Mouse (Mus musculus): ENCODE results near the gene Kif27. TPM values are rescaled to one million over a fixed set of nuclear protein-coding genes. Genes with fewer than 3 reads are reported as not detected.

Kif27 gene
- total and polyA plus RNA-seq, 3 experiments = not detected

DNA sequence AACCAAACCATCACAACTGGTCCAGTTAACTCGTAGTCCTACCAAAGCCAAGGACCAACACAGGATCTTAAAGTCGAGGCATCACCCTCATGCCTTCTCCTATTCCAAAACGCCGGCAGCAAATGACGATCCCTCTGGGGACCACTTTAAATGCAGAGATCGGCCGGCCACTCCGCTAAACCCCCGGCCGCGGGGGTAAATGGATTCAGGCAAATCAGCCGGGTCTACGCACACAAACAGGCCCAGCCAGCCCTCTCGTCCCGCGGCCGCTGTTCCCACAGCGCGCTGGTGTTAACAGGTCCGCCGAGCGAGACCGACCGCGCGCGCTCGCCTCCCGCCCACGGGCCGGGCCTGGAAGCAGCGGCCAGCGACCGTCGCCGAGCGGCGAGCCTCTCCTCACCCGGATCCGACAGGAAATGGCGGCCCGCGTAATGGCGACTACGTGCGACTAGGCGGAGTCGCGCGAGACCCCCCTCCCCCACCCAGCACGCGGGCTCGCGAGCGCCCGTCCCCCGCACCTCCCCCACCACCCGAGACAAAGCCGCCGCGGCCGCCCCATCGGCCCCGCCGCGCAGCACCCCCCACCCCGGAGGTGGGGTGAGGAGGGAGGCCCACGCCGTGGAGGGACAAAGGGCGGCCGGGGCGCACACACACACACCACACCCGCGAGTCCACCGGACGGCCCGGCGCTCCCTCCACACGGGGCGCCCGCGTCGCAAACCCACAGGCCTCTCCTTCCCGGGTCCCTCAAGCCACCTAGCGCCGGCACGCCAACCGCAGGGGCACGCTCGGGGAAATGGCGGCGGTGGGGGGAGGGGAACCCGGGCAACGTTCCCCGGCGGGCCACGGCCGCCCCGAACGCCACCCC, 42.4 kb upstream of the Kif27 start:
- in situ Hi-C loops (cut with MboI; ENCODE audit: low pct_ligation_motif_present, low pct_unique_long_range_greater_than_20kb, low sequenced_read_pairs) (no loop called here), dilution Hi-C loops (cut with MboI; ENCODE audit: extremely low pct_ligation_motif_present, extremely low pct_unique_long_range_greater_than_20kb, low sequenced_read_pairs) (no loop called here)
- Histone ChIP-seq H3K4me2 (ENCODE audit: insufficient read depth, low read depth, poor library complexity, severe bottlenecking) (peak overlapping the region; percentile 66; the same call in 1 of the 2 replicates), H3K4me3 (replicated peaks in 1 of 3; ENCODE audit: low read depth in 2 of 3, low read length in 2 of 3, poor library complexity in 1 of 3) (peak overlapping the region; percentile 87 to 96 (median 89)), H3K9me3 (replicated peaks; ENCODE audit: low read length) (no peaks in the 10 kb centered on the region), H3K79me2 (replicated peaks; ENCODE audit: control insufficient read depth, extremely low read depth, insufficient read depth, poor library complexity, severe bottlenecking) (peaks cover 47% of the 10 kb centered on the region), H3K27ac (ENCODE audit: insufficient read depth, low read depth) (peak overlapping the region; percentile 88), H3K9ac (ENCODE audit: insufficient read depth, low read depth) (peak overlapping the region; percentile 91), H3K27me3 (replicated peaks) (no peaks in the 10 kb centered on the region), H3K4me1 (ENCODE audit: control insufficient read depth in 1 of 2, insufficient read depth in 2 of 2) (peaks cover 0 to 24% of the 10 kb centered on the region in 2 experiments; a peak in 2 of 4 replicates), H3K36me3 (replicated peaks in 1 of 2; ENCODE audit: control insufficient read depth in 1 of 2, insufficient read depth in 1 of 2, low read length in 1 of 2) (peaks cover 12 to 33% of the 10 kb centered on the region in 2 experiments)
- TF ChIP-seq UBTF (IDR thresholded peaks at IDR 0.05; ENCODE audit: low read depth, low read length) (no peak), NELFE (IDR thresholded peaks at IDR 0.05; ENCODE audit: low read depth, low read length) (no peak), CHD2 (IDR thresholded peaks at IDR 0.05; ENCODE audit: low read length) (peak; percentile 91), TBP (conservative IDR thresholded peaks at IDR 0.05; ENCODE audit: low read depth, low read length) (no peak), POLR2AphosphoS2 (IDR thresholded peaks at IDR 0.05; ENCODE audit: low read depth, low read length) (no peak), SIN3A (IDR thresholded peaks at IDR 0.05; ENCODE audit: low read length) (peak; percentile 36; the same call in 1 of the 2 replicates), JUND (conservative IDR thresholded peaks at IDR 0.05; ENCODE audit: low read depth, low read length) (no peak), HCFC1 (IDR thresholded peaks at IDR 0.05; ENCODE audit: low read depth, low read length) (peak; percentile 44), BHLHE40 (IDR thresholded peaks at IDR 0.05; ENCODE audit: low read depth, low read length) (peak; percentile 62), USF1 (IDR thresholded peaks at IDR 0.05; ENCODE audit: low read depth, low read length) (no peak), ZC3H11A (IDR thresholded peaks at IDR 0.05; ENCODE audit: low read depth, low read length) (no peak), MXI1 (IDR thresholded peaks at IDR 0.05; ENCODE audit: low read depth, low read length) (peak; percentile 15; the same call in 1 of the 2 replicates), CTCF (conservative IDR thresholded peaks at IDR 0.05 in 1 of 2, IDR thresholded peaks at IDR 0.05 in 1 of 2; ENCODE audit: low read depth in 2 of 2, low read length in 2 of 2) (no peak), ZMIZ1 (IDR thresholded peaks at IDR 0.05; ENCODE audit: low read depth, low read length) (no peak), NRF1 (IDR thresholded peaks at IDR 0.05; ENCODE audit: low read depth, low read length) (no peak; the same call in none of the 2 replicates)
- DNase-seq (ENCODE audit: extremely low read depth) = peak; percentile 66

DNA sequence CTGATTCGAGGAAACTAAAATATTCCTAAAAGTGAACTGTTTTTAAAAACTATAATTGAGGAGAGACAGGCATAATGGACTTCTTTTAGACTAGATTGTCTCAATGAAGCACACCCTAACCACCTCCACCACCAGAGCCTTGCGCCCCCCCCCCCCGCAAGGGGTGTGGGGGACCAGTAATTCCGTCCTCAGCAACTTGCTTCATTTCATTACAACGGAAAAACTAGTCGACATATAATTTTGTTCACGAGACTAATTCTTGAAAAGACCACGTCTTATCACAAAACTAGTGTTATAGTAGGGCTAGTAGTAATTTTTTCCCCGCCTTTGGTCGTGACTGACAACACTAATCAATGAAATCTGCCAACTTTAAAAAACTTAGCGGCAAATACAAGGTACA, 41.7 kb upstream of the Kif27 start:
- H3K4me2 ChIP-seq (ENCODE audit: insufficient read depth, low read depth, poor library complexity, severe bottlenecking) = peak overlapping the region; percentile 66; the same call in 1 of the 2 replicates
- no peaks in the 10 kb centered on the region for H3K27me3 ChIP-seq (replicated peaks)
- H3K79me2 ChIP-seq (replicated peaks; ENCODE audit: control insufficient read depth, extremely low read depth, insufficient read depth, poor library complexity, severe bottlenecking) = peaks cover 51% of the 10 kb centered on the region
- H3K4me1 ChIP-seq (ENCODE audit: control insufficient read depth in 1 of 2, insufficient read depth in 2 of 2) = peaks cover 0 to 21% of the 10 kb centered on the region in 2 experiments; a peak in 2 of 4 replicates
- dilution Hi-C loops (cut with MboI; ENCODE audit: extremely low pct_ligation_motif_present, extremely low pct_unique_long_range_greater_than_20kb, low sequenced_read_pairs) = no loop called here
- in situ Hi-C loops (cut with MboI; ENCODE audit: low pct_ligation_motif_present, low pct_unique_long_range_greater_than_20kb, low sequenced_read_pairs) = no loop called here
- DNase-seq (ENCODE audit: extremely low read depth) = peak; percentile 36
- peak overlapping the region; percentile 87 to 96 (median 89) for H3K4me3 ChIP-seq (replicated peaks in 1 of 3; ENCODE audit: low read depth in 2 of 3, low read length in 2 of 3, poor library complexity in 1 of 3)
- H3K9me3 ChIP-seq (replicated peaks; ENCODE audit: low read length) = no peaks in the 10 kb centered on the region
- TF ChIP-seq TBP (conservative IDR thresholded peaks at IDR 0.05; ENCODE audit: low read depth, low read length) = no peak
- no peak for TF ChIP-seq CTCF (conservative IDR thresholded peaks at IDR 0.05 in 1 of 2, IDR thresholded peaks at IDR 0.05 in 1 of 2; ENCODE audit: low read depth in 2 of 2, low read length in 2 of 2)
- H3K36me3 ChIP-seq (replicated peaks in 1 of 2; ENCODE audit: control insufficient read depth in 1 of 2, insufficient read depth in 1 of 2, low read length in 1 of 2) = peaks cover 18 to 36% of the 10 kb centered on the region in 2 experiments
- H3K27ac ChIP-seq (ENCODE audit: insufficient read depth, low read depth) = no peak overlapping the region
- peak overlapping the region; percentile 91 for H3K9ac ChIP-seq (ENCODE audit: insufficient read depth, low read depth)

Data from CH12.LX (cell line).